Mouse (Mus musculus) fat pad, adult 2 months (tissue): Measurements from ENCODE around the gene Grsf1.

Source experiments
- DNase-seq: peaks from one replicate; pipeline ENCODE4 v3.0.0-alpha.2; 2011; ENCODE audit warnings: low read depth, low spot score; ENCODE audit errors: extremely low read depth

Grsf1 gene

DNA sequence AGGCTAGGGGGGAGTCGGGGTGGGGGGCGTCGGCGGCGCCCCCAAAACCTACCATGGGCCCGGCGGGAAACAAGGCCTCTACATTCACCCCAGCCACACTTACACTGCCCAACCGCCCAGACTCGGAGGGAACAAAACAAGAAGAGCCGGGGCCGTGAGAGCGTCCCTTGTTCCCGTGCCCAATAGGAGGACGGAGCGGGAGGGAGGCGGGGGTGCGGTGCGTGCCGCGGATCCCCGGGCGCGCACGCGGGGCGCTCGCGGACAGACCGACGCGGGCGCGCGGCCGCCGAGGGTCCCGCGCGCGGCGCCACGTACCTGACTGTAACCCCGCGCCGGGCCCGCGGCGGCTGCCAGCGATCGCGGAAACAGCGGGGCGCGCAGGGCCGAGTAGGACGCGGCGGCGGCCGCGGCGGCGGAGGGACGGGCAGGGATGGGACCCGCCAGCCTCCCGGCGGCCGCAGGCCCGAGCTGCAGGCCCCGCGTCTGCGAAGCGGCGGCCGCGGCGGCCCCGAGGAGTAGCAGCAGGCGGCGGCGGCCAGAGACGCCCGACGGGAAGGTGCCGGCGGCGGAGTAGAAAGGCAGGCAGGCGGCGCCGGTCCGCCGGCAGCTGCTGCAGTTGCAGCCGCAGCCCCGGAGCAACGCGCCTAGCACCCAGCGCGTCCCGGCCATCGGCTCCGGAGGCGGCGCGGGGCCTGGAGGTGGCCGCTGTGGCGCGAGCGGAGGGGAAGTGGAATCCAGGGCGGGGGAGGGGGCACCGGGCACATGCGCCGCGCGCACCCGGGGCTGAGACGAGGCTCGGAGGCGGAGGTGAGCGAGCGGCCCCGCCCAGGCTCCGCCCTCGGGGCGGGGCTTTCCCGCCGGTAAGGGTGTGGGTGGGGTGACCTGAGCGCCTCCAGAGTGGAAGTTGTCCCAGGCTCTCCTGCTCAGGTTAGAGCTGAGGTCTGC lies at the start of gene Grsf1:
TSS of gene Grsf1 (minus strand) at position 729 of the 945 bp plus-strand sequence.
- DNase-seq, result no peak

DNA sequence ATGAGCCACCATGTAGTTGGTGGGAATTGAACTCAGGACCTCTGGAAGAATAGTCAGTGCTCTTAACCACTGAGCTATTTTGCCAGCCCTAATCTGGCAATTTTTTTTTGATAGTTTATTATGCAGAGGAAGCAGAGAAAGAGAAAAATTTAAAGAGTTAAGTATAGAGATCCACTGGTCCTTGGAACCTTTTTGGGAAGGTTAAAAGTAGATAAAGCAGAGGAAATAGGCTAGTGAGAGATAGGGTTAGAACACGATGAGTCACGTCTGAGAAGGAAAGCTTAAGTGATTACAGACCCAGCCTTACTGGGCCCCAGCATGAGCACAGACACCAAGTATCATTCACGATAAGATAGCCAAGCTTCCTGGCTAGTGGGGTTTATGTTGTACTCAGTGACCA lies 48.1 kb upstream of the Grsf1 start:
- DNase-seq, result no peak

- DNase-seq, result no peak
These were observed 46.2 kb upstream of the Grsf1 start for GRCm38 (mm10) chr5:88722213-88722600.

GRCm38 (mm10) chr5:88721565-88722212 lies 45.7 kb upstream of the Grsf1 start:
- DNase-seq, result no peak

- DNase-seq, result no peak
These were observed 45.1 kb upstream of the Grsf1 start for GRCm38 (mm10) chr5:88721003-88721475.

- no peak for DNase-seq
These were observed 44.4 kb upstream of the Grsf1 start, which contains the start of gene Mob1b for GRCm38 (mm10) chr5:88720116-88721002. Mob1b (plus strand) TSS chr5:88720855.

DNA sequence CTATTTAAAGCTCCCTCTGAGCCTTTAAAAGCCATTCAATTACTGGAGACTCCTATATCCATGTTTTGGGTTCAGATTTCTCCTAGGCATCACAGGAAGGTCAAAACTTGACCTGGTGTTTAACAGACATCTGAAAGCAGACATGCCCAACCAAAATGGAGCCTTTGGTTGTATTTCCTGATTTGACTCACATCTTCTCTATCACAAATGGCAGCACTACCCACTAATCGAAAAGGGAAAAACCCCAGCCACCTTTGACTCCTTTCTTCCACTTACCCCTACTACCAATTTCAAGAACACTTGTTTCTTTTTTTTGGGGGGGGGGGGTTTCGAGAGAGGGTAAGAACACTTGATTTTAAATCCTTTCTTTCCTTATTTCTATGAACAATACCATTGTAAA lies 41.0 kb upstream of the Grsf1 start:
- no peak for DNase-seq

GRCm38 (mm10) chr5:88712328-88712727 lies 36.4 kb upstream of the Grsf1 start:
- DNase-seq, result no peak

DNA sequence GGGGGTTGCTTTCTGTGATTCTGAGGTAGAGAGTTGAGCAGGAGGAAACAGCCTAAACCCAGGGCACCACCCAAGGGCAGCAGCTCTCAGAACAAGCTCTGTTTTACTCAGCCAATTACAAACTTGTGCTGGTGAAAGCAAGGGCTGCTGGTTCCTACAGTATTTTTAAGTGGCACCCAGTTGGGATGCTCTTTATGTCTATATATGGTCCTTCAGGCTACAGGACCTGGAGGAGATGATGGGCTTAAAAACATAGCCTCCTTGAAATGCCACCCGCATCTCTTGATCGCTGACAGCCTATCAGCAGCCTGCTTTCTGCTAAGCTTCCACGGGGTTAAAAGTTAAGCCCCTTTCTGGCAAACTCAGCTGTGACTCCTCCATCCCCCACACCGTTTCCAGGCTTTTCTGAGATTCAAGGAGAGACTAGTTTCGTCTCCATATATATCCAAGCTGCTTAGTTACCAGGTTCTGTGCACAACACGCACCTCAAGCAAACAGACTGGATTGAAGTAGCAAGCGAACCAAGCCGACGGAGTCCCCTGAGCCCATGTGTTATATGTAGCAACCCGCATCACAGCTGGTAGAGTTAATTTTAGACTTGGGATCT lies 35.8 kb upstream of the Grsf1 start:
- DNase-seq, result no peak

- no peak for DNase-seq
These were observed 35.2 kb upstream of the Grsf1 start for GRCm38 (mm10) chr5:88711128-88711527.

GRCm38 (mm10) chr5:88703551-88703950 lies 27.6 kb upstream of the Grsf1 start:
- DNase-seq, result no peak

- no peak for DNase-seq
These were observed 26.1 kb upstream of the Grsf1 start for GRCm38 (mm10) chr5:88702041-88702440.

DNA sequence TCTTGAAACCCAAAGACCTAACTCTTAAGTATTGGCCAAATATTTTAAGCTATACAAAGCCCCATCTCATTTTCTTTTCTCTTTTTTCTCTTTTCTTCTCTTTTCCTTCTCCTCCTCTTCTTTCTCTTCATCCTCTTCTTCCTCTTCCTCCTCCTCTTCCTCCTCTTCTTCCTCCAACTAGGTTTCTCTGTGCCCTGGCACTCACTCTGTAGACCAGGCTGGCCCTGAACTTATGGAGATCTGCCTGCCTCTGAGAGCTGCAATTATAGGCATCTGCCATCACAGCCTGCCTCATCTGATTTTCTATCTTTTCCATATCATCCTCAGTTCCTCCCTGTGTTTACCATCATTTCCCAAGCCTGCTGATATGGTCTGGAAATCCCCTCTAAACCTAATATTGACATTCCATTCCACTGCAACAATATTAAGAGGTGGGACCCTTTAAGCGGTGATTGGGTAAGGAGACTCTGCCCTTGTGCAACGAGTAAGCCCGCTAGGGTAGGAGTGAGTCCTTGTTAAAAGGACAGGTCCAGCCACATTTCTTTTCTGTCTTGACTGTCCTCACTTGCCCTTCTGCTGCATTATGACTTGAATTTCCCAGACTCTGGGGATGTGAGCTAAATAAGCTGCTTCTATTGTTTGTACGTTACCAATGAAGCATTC lies 23.4 kb upstream of the Grsf1 start:
- no peak for DNase-seq

GRCm38 (mm10) chr5:88697291-88697690 lies 21.3 kb upstream of the Grsf1 start:
- no peak for DNase-seq

DNA sequence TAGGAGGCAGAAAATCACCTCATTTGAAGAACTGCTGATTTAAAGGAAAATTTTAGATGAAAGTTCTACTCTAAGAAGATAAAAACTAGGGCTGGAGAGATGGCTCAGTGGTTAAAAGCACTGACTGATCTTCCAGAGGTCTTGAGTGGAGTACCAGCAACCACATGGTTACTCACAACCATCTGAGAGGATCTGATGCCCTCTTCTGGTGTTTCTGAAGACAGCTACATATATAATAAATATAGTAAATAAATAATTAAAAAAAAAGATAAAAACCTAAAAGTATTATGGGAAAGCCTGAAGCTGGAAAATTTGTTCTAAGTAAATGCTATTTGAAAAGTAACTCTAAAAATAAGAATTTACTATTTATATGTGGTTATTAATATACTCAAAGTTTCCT lies 17.1 kb upstream of the Grsf1 start:
- no peak for DNase-seq

GRCm38 (mm10) chr5:88692586-88692985 lies 16.6 kb upstream of the Grsf1 start:
- DNase-seq, result no peak

DNA sequence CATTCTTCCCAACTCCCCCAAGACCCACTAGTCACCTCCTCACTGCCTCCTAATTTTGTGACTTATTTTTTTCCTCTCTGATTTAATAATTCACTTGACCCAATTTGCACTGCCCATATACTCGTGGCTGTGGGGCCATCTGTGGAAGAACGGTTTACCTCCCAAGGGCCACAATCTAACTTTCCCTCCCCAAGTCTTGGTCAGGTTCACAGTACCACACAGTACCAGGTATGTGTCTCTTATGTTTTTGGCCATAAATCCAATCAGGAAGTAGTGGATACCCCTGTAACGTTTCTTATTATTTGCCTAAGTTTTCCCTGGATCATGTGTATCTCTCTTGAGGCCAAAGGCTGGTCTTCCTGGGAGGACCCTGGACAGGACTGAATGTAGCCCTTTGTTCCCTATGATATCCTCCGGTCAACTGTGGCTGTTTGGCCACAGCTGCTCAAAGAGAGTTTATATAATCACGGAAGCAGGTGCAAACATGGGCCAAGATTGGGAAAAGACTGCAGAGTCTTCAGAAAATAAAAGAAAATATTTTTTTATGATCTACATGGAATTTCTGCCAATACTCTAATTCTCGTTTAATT lies 15.6 kb upstream of the Grsf1 start:
- DNase-seq, result no peak

GRCm38 (mm10) chr5:88690681-88691505 lies 14.9 kb upstream of the Grsf1 start:
- DNase-seq, result no peak
